Mouse (Mus musculus) limb, embryonic 14.5 days (tissue): ENCODE results near the gene Dmkn. TPM values are rescaled to one million over a fixed set of nuclear protein-coding genes. Genes with fewer than 3 reads are reported as not detected.
A peak's percentile ranks its signal among the peaks of the same experiment; 100 is the strongest.

Source experiments
- ATAC-seq: fragments of 200-750 bp; cut with Nextera tagmentation; 2 replicates; pipeline ENCODE4 v1.8.0; 2017; ENCODE audit warnings: low read depth, moderate number of reproducible peaks, moderate TSS enrichment; ENCODE audit not compliant: low FRiP score
- DNase-seq: peaks from one replicate; pipeline ENCODE4 v3.0.0-alpha.2; 2015; ENCODE audit warnings: low spot score
- H3K27ac ChIP-seq: fragments of 300-500 bp; sonication (generic); replicated peaks from 2 replicates; pipeline ENCODE4 v1.5.1; 2014; ENCODE audit warnings: low read depth, mild to moderate bottlenecking, low read length, moderate library complexity, mixed read lengths
- H3K27me3 ChIP-seq: fragments of 300-500 bp; sonication (generic); 2 replicates; pipeline ENCODE4 v1.6.1; 2014; ENCODE audit warnings: low read length, mixed read lengths; ENCODE audit not compliant: control insufficient read depth, insufficient read depth
- H3K36me3 ChIP-seq: fragments of 300-500 bp; sonication (generic); 2 replicates; pipeline ENCODE4 v1.6.1; 2014; ENCODE audit warnings: mild to moderate bottlenecking, low read length, moderate library complexity, mixed read lengths; ENCODE audit not compliant: control insufficient read depth, insufficient read depth
- H3K4me1 ChIP-seq: fragments of 300-500 bp; sonication (generic); 2 replicates; pipeline ENCODE4 v1.6.1; 2014; ENCODE audit warnings: antibody characterized with exemption, low read length, mixed read lengths; ENCODE audit not compliant: control insufficient read depth, insufficient read depth
- H3K4me2 ChIP-seq: fragments of 300-500 bp; sonication (generic); replicated peaks from 2 replicates; pipeline ENCODE4 v1.6.1; 2014; ENCODE audit warnings: low read depth, mild to moderate bottlenecking, low read length, moderate library complexity; ENCODE audit not compliant: severe bottlenecking
- H3K4me3 ChIP-seq: fragments of 300-500 bp; sonication (generic); replicated peaks from 2 replicates; pipeline ENCODE4 v1.5.1; 2014; ENCODE audit warnings: low read length
- H3K9ac ChIP-seq: fragments of 300-500 bp; sonication (generic); 2 replicates; pipeline ENCODE4 v1.6.1; 2014; ENCODE audit warnings: mild to moderate bottlenecking, low read depth, low read length, moderate library complexity; ENCODE audit not compliant: severe bottlenecking
- H3K9me3 ChIP-seq: fragments of 300-500 bp; sonication (generic); 2 replicates; pipeline ENCODE4 v1.6.1; 2016; ENCODE audit warnings: low read length; ENCODE audit not compliant: control insufficient read depth
- POLR2A ChIP-seq: fragments of 200-500 bp; IDR thresholded peaks from 2 replicates; pipeline ENCODE4 v1.8.0; 2012; ENCODE audit warnings: inconsistent platforms, mild to moderate bottlenecking, moderate library complexity, borderline replicate concordance; ENCODE audit not compliant: insufficient read depth, insufficient read length; ENCODE audit errors: extremely low read depth
- WGBS: fragments of 180-500 bp; shearing (Covaris S2); extraction: QIAGEN DNeasy Blood & Tissue Kit; methylation state at CpG from one replicate; pipeline ENCODE4 v1.1.7; 2014; 5-methylcytosine and 5-hydroxymethylcytosine counted together
- polyA plus RNA-seq, 2 experiments: library from polyadenylated mRNA; depleted of rRNA in 1 of 2; stranded (reverse) in 1 of 2; unstranded in 1 of 2; fragments of >200 nt; fragmentation: Nextera tagmentation in 1 of 2; extraction: Ambion mirVana in 1 of 2; gene quantifications; 2 replicates each; pipeline versions ENCODE4 v1.2.1 to v1.2.3; 2012 to 2014

Dmkn gene
- polyA plus RNA-seq, 2 experiments, result 151 to 289 TPM

- WGBS, result 76% methylated on average over 4 of the region's 4 CpGs
Observed at GRCm38 (mm10) chr7:30781792-30782191, 18.2 kb downstream of the Dmkn start.

GRCm38 (mm10) chr7:30782658-30783057 lies 19.1 kb downstream of the Dmkn start:
- Histone ChIP-seq H3K9me3 (no peaks in the 10 kb centered on the region), H3K4me2 (no peak overlapping the region), H3K27me3 (no peaks in the 10 kb centered on the region), H3K4me1 (no peaks in the 10 kb centered on the region), H3K36me3 (no peaks in the 10 kb centered on the region), H3K4me3 (no peak overlapping the region), H3K27ac (no peak overlapping the region), H3K9ac (no peak overlapping the region)
- no peak for TF ChIP-seq POLR2A
- 71% methylated on average over 3 of the region's 3 CpGs for WGBS
- ATAC-seq (no peak), DNase-seq (no peak)

More at GRCm38 (mm10) chr7:30781792-30782191, 18.2 kb downstream of the Dmkn start:
- ATAC-seq (no peak), DNase-seq (no peak)
- Histone ChIP-seq H3K4me3 (no peak overlapping the region), H3K9ac (no peak overlapping the region), H3K4me2 (no peak overlapping the region), H3K36me3 (no peaks in the 10 kb centered on the region), H3K9me3 (no peaks in the 10 kb centered on the region), H3K27ac (no peak overlapping the region), H3K4me1 (no peaks in the 10 kb centered on the region), H3K27me3 (no peaks in the 10 kb centered on the region)
- TF ChIP-seq POLR2A, result no peak

GRCm38 (mm10) chr7:30785154-30785553 lies 21.6 kb downstream of the Dmkn start:
- no peak for TF ChIP-seq POLR2A
- no peak overlapping the region for H3K27ac ChIP-seq

GRCm38 (mm10) chr7:30785721-30786546 lies 22.4 kb downstream of the Dmkn start:
- no peak overlapping the region for H3K27ac ChIP-seq

More at GRCm38 (mm10) chr7:30785154-30785553, 21.6 kb downstream of the Dmkn start:
- no peak overlapping the region for H3K4me3 ChIP-seq
- H3K9ac ChIP-seq, result no peak overlapping the region
- no peaks in the 10 kb centered on the region for H3K4me1 ChIP-seq
- ATAC-seq (no peak), DNase-seq (no peak)
- H3K36me3 ChIP-seq, result no peaks in the 10 kb centered on the region
- no peak overlapping the region for H3K4me2 ChIP-seq
- no peaks in the 10 kb centered on the region for H3K27me3 ChIP-seq
- no peaks in the 10 kb centered on the region for H3K9me3 ChIP-seq
- 86% methylated on average over 1 of the region's 1 CpGs for WGBS

GRCm38 (mm10) chr7:30787377-30788022 lies 23.9 kb downstream of the Dmkn start, which contains the start of gene Krtdap:
Krtdap (plus strand) TSS chr7:30787896.
- TF ChIP-seq POLR2A, result no peak
- Histone ChIP-seq H3K27me3 (no peaks in the 10 kb centered on the region), H3K9ac (no peak within 1 kb of the TSS), H3K4me3 (no peak within 1 kb of the TSS), H3K4me2 (no peak within 1 kb of the TSS), H3K27ac (no peak within 1 kb of the TSS), H3K9me3 (no peaks in the 10 kb centered on the region), H3K4me1 (no peaks in the 10 kb centered on the region), H3K36me3 (no peaks in the 10 kb centered on the region)
- DNase-seq (peak; percentile 6), ATAC-seq (no peak)
- 44% methylated on average over 14 of the region's 15 CpGs for WGBS

More at GRCm38 (mm10) chr7:30785721-30786546, 22.4 kb downstream of the Dmkn start:
- Histone ChIP-seq H3K9ac (no peak overlapping the region), H3K36me3 (no peaks in the 10 kb centered on the region), H3K27me3 (no peaks in the 10 kb centered on the region), H3K4me1 (no peaks in the 10 kb centered on the region), H3K4me2 (no peak overlapping the region), H3K4me3 (no peak overlapping the region), H3K9me3 (no peaks in the 10 kb centered on the region)
- no peak for TF ChIP-seq POLR2A
- ATAC-seq (no peak), DNase-seq (no peak)
- WGBS, result 67% methylated on average over 13 of the region's 13 CpGs
